Mouse (Mus musculus): ENCODE measurements around the gene Kng1. TPM values are rescaled to one million over a fixed set of nuclear protein-coding genes. Genes with fewer than 3 reads are reported as not detected.
"Not testable (repeated sequence)": the region's sequence is repeated elsewhere in the genome, so short reads cannot be mapped to it uniquely, and the experiment has no call there.

Gene Kng1
- polyA plus RNA-seq (2015; fragmentation: Nextera tagmentation; extraction: Ambion mirVana) = 0.47 and 0.74 TPM in 2 replicates

DNA sequence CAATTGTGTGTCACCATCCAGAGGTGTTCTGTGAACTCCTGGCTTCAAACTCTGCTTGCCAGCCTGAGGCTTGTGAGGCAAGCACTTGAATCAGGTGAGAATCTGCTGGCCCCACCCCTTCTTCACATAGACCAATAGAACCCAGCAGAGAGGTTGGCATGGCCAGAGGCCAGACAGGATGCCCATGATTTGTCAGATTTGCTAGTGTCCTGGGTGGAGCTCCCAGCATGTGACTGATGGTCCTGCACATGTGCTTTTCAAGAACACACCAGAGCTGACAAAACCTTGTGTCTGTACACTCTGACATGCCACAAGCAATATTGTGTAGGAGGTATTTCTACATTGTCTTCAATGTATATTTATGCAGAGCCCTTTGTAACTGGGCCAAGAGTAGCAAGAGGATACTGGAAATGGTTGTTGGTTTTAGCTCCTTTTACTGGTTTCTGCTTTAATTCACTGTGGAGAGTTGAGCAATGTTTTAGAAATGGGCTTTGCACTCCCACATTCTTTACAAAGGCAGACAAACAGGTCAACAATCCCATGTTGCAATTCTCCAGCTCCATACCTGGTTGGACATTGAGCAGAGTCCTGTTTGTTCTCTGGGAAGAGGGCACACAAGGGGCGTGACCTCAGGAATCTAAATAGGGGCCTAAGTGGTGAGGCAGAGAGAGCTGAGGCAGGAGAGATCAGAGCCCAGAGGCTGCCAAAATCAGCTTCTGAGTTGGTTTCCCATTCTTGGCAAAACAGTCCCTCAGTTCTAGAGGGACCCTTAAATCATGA lies at the start of gene Kng1:
Kng1 (plus strand) TSS at position 198 of the 780 bp plus-strand sequence.
- WGBS = 72% methylated on average over 1 of the region's 1 CpGs
- not testable (repeated sequence) for DNase-seq (ENCODE audit: low spot score); H3K4me2 ChIP-seq (replicated peaks; ENCODE audit: low read depth, low read length)

DNA sequence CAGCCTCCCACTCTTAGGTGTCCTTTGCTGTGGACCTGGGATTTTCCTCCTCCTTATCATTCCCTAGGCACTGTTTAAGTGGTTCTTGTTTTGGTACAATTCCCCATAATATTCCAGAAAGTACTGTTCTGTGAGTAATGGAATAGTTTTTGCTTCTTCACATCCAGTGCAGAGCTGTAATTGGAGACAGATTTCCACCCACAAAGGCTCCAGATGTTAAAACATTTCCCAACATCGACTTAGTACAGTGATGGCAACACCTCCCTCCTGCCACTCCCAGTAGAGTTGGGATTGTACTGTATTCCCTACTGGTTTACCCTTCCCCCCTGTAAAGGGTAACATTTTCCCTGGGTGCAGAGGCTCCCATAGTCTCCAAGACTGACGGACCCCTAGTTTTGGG lies 43.9 kb upstream of the Kng1 start:
- H3K36me3 ChIP-seq (ENCODE audit: insufficient read depth, low read length); H3K4me2 ChIP-seq (replicated peaks; ENCODE audit: low read depth, low read length); H3K4me3 ChIP-seq (ENCODE audit: low read depth, low read length); H3K9me3 ChIP-seq (ENCODE audit: low read length); H3K4me1 ChIP-seq (ENCODE audit: insufficient read depth, low read depth, low read length); DNase-seq (ENCODE audit: low spot score); H3K9ac ChIP-seq (replicated peaks; ENCODE audit: low read depth); H3K27me3 ChIP-seq (replicated peaks; ENCODE audit: insufficient read depth, low read length); ATAC-seq; H3K27ac ChIP-seq (ENCODE audit: low read length): not testable (repeated sequence)
- WGBS = 68% methylated on average over 2 of the region's 2 CpGs

More for the DNA sequence above, at the start of gene Kng1:
- not testable (repeated sequence) for H3K4me3 ChIP-seq (ENCODE audit: low read depth, low read length); H3K36me3 ChIP-seq (ENCODE audit: insufficient read depth, low read length); ATAC-seq; H3K27me3 ChIP-seq (replicated peaks; ENCODE audit: insufficient read depth, low read length); H3K27ac ChIP-seq (ENCODE audit: low read length); H3K4me1 ChIP-seq (ENCODE audit: insufficient read depth, low read depth, low read length); H3K9me3 ChIP-seq (ENCODE audit: low read length); H3K9ac ChIP-seq (replicated peaks; ENCODE audit: low read depth)

GRCm38 (mm10) chr16:23014645-23015044 lies 43.0 kb upstream of the Kng1 start:
- H3K27ac ChIP-seq (ENCODE audit: low read length); H3K4me1 ChIP-seq (ENCODE audit: insufficient read depth, low read depth, low read length); H3K9ac ChIP-seq (replicated peaks; ENCODE audit: low read depth); H3K4me3 ChIP-seq (ENCODE audit: low read depth, low read length); H3K27me3 ChIP-seq (replicated peaks; ENCODE audit: insufficient read depth, low read length); H3K4me2 ChIP-seq (replicated peaks; ENCODE audit: low read depth, low read length); H3K36me3 ChIP-seq (ENCODE audit: insufficient read depth, low read length); ATAC-seq; H3K9me3 ChIP-seq (ENCODE audit: low read length): not testable (repeated sequence)
- 82% methylated on average over 8 of the region's 8 CpGs for WGBS
- peak; percentile 4 for DNase-seq (ENCODE audit: low spot score)

DNA sequence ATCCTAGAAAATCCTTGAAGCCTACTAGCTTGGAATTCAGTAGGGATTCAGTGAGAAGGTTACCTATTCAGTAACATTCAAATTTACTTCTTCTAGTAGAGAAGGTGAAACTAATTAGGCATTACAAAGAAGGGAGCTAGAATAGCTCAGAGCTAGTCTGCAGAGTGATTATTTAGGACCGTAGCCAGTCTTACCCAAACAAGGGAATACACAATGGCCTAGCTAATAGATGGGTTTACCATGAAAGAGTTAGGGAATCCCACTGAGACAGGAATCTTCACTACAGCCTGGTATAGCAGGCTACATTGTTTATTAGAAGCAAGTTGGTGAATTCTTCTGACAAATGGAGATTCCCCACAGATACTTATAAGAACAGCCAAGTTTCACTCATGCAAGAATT lies 37.1 kb upstream of the Kng1 start:
- H3K27me3 ChIP-seq (replicated peaks; ENCODE audit: insufficient read depth, low read length); H3K9ac ChIP-seq (replicated peaks; ENCODE audit: low read depth); DNase-seq (ENCODE audit: low spot score); ATAC-seq; H3K9me3 ChIP-seq (ENCODE audit: low read length); H3K27ac ChIP-seq (ENCODE audit: low read length); H3K4me3 ChIP-seq (ENCODE audit: low read depth, low read length); H3K4me2 ChIP-seq (replicated peaks; ENCODE audit: low read depth, low read length); H3K36me3 ChIP-seq (ENCODE audit: insufficient read depth, low read length); H3K4me1 ChIP-seq (ENCODE audit: insufficient read depth, low read depth, low read length): not testable (repeated sequence)
- 72% methylated on average over 1 of the region's 1 CpGs for WGBS

- ATAC-seq = no peak
- no peaks in the 10 kb centered on the region for H3K4me1 ChIP-seq (ENCODE audit: insufficient read depth, low read depth, low read length)
Measured at GRCm38 (mm10) chr16:23025111-23025510, 32.6 kb upstream of the Kng1 start.

GRCm38 (mm10) chr16:23026582-23026981 lies 31.1 kb upstream of the Kng1 start:
- Histone ChIP-seq H3K36me3 (ENCODE audit: insufficient read depth, low read length) (no peaks in the 10 kb centered on the region), H3K9me3 (ENCODE audit: low read length) (no peaks in the 10 kb centered on the region), H3K4me3 (ENCODE audit: low read depth, low read length) (no peak overlapping the region), H3K27ac (ENCODE audit: low read length) (no peak overlapping the region), H3K4me1 (ENCODE audit: insufficient read depth, low read depth, low read length) (no peaks in the 10 kb centered on the region), H3K27me3 (replicated peaks; ENCODE audit: insufficient read depth, low read length) (no peaks in the 10 kb centered on the region), H3K4me2 (replicated peaks; ENCODE audit: low read depth, low read length) (no peak overlapping the region), H3K9ac (replicated peaks; ENCODE audit: low read depth) (no peak overlapping the region)
- ATAC-seq (no peak), DNase-seq (ENCODE audit: low spot score) (no peak)
- TF ChIP-seq CTCF (IDR thresholded peaks at IDR 0.05) (no peak), EP300 (IDR thresholded peaks at IDR 0.05) (no peak)

More at GRCm38 (mm10) chr16:23025111-23025510, 32.6 kb upstream of the Kng1 start:
- Histone ChIP-seq H3K27ac (ENCODE audit: low read length) (no peak overlapping the region), H3K4me2 (replicated peaks; ENCODE audit: low read depth, low read length) (no peak overlapping the region), H3K36me3 (ENCODE audit: insufficient read depth, low read length) (no peaks in the 10 kb centered on the region), H3K4me3 (ENCODE audit: low read depth, low read length) (no peak overlapping the region), H3K27me3 (replicated peaks; ENCODE audit: insufficient read depth, low read length) (no peaks in the 10 kb centered on the region), H3K9me3 (ENCODE audit: low read length) (no peaks in the 10 kb centered on the region), H3K9ac (replicated peaks; ENCODE audit: low read depth) (no peak overlapping the region)
- WGBS = 55% methylated on average over 6 of the region's 6 CpGs
- TF ChIP-seq CTCF (IDR thresholded peaks at IDR 0.05) (no peak), EP300 (IDR thresholded peaks at IDR 0.05) (no peak)
- no peak for DNase-seq (ENCODE audit: low spot score)

- 30% methylated on average over 3 of the region's 3 CpGs for WGBS
- H3K9me3 ChIP-seq (ENCODE audit: low read length); ATAC-seq; H3K4me1 ChIP-seq (ENCODE audit: insufficient read depth, low read depth, low read length); H3K27ac ChIP-seq (ENCODE audit: low read length); H3K27me3 ChIP-seq (replicated peaks; ENCODE audit: insufficient read depth, low read length); DNase-seq (ENCODE audit: low spot score); H3K4me2 ChIP-seq (replicated peaks; ENCODE audit: low read depth, low read length); H3K36me3 ChIP-seq (ENCODE audit: insufficient read depth, low read length); H3K9ac ChIP-seq (replicated peaks; ENCODE audit: low read depth); H3K4me3 ChIP-seq (ENCODE audit: low read depth, low read length): not testable (repeated sequence)
Measured at GRCm38 (mm10) chr16:23027341-23027740, 30.3 kb upstream of the Kng1 start.
